Mouse (Mus musculus): ENCODE results near the gene Abhd2. TPM values are rescaled to one million over a fixed set of nuclear protein-coding genes. Genes with fewer than 3 reads are reported as not detected.

The Abhd2 gene
- polyA plus RNA-seq, 1 experiment: 32.5 TPM

GRCm38 (mm10) chr7:79312246-79312645 lies 39.2 kb downstream of the Abhd2 start:
- Histone ChIP-seq H3K27ac (ENCODE audit: control insufficient read depth, insufficient read depth, low read length) (0 out of 2 replicates have a peak overlapping the region, but pooled peaks have one; percentile 23), H3K36me3 (ENCODE audit: control insufficient read depth, insufficient read depth, low read length) (no peaks in the 10 kb centered on the region), H3K27me3 (ENCODE audit: control insufficient read depth, insufficient read depth, low read length) (no peaks in the 10 kb centered on the region), H3K4me3 (ENCODE audit: control insufficient read depth, insufficient read depth, low read length) (no peak overlapping the region), H3K4me1 (replicated peaks; ENCODE audit: control insufficient read depth, insufficient read depth, low read length) (peaks cover 38% of the 10 kb centered on the region)
- WGBS: 30% methylated on average over 8 of the region's 8 CpGs
- no peak for TF ChIP-seq POLR2A (IDR thresholded peaks at IDR 0.05; ENCODE audit: control insufficient read depth, extremely low read depth, insufficient read depth, low read length, poor library complexity)
- no peak for TF ChIP-seq CTCF (IDR thresholded peaks at IDR 0.05; ENCODE audit: borderline replicate concordance, control insufficient read depth, extremely low read depth, insufficient read depth, low read length, poor library complexity)
- DNase-seq: no peak

- Histone ChIP-seq H3K4me3 (ENCODE audit: control insufficient read depth, insufficient read depth, low read length) (no peak overlapping the region), H3K27me3 (ENCODE audit: control insufficient read depth, insufficient read depth, low read length) (no peaks in the 10 kb centered on the region), H3K4me1 (replicated peaks; ENCODE audit: control insufficient read depth, insufficient read depth, low read length) (peaks cover 38% of the 10 kb centered on the region), H3K27ac (ENCODE audit: control insufficient read depth, insufficient read depth, low read length) (no peak overlapping the region), H3K36me3 (ENCODE audit: control insufficient read depth, insufficient read depth, low read length) (no peaks in the 10 kb centered on the region)
- TF ChIP-seq CTCF (IDR thresholded peaks at IDR 0.05; ENCODE audit: borderline replicate concordance, control insufficient read depth, extremely low read depth, insufficient read depth, low read length, poor library complexity) (no peak), POLR2A (IDR thresholded peaks at IDR 0.05; ENCODE audit: control insufficient read depth, extremely low read depth, insufficient read depth, low read length, poor library complexity) (no peak)
- no peak for DNase-seq
- WGBS: 46% methylated on average over 12 of the region's 12 CpGs
Measured at GRCm38 (mm10) chr7:79313519-79314059, 40.6 kb downstream of the Abhd2 start.

GRCm38 (mm10) chr7:79314517-79314916 lies 41.5 kb downstream of the Abhd2 start:
- H3K27me3 ChIP-seq (ENCODE audit: control insufficient read depth, insufficient read depth, low read length): no peaks in the 10 kb centered on the region
- peaks cover 35% of the 10 kb centered on the region for H3K4me1 ChIP-seq (replicated peaks; ENCODE audit: control insufficient read depth, insufficient read depth, low read length)
- H3K36me3 ChIP-seq (ENCODE audit: control insufficient read depth, insufficient read depth, low read length): no peaks in the 10 kb centered on the region
- DNase-seq: no peak
- TF ChIP-seq CTCF (IDR thresholded peaks at IDR 0.05; ENCODE audit: borderline replicate concordance, control insufficient read depth, extremely low read depth, insufficient read depth, low read length, poor library complexity) (no peak), POLR2A (IDR thresholded peaks at IDR 0.05; ENCODE audit: control insufficient read depth, extremely low read depth, insufficient read depth, low read length, poor library complexity) (no peak)
- no peak overlapping the region for H3K4me3 ChIP-seq (ENCODE audit: control insufficient read depth, insufficient read depth, low read length)
- no peak overlapping the region for H3K27ac ChIP-seq (ENCODE audit: control insufficient read depth, insufficient read depth, low read length)
- WGBS: 28% methylated on average over 5 of the region's 5 CpGs

- no peak overlapping the region for H3K27ac ChIP-seq (ENCODE audit: control insufficient read depth, insufficient read depth, low read length)
- 26% methylated on average over 8 of the region's 8 CpGs for WGBS
- H3K4me3 ChIP-seq (ENCODE audit: control insufficient read depth, insufficient read depth, low read length): no peak overlapping the region
- H3K36me3 ChIP-seq (ENCODE audit: control insufficient read depth, insufficient read depth, low read length): no peaks in the 10 kb centered on the region
- peaks cover 35% of the 10 kb centered on the region for H3K4me1 ChIP-seq (replicated peaks; ENCODE audit: control insufficient read depth, insufficient read depth, low read length)
- H3K27me3 ChIP-seq (ENCODE audit: control insufficient read depth, insufficient read depth, low read length): no peaks in the 10 kb centered on the region
- no peak for TF ChIP-seq POLR2A (IDR thresholded peaks at IDR 0.05; ENCODE audit: control insufficient read depth, extremely low read depth, insufficient read depth, low read length, poor library complexity)
- TF ChIP-seq CTCF (IDR thresholded peaks at IDR 0.05; ENCODE audit: borderline replicate concordance, control insufficient read depth, extremely low read depth, insufficient read depth, low read length, poor library complexity): no peak
- DNase-seq: no peak
Measured at GRCm38 (mm10) chr7:79315149-79315548, 42.1 kb downstream of the Abhd2 start.

- Histone ChIP-seq H3K27ac (ENCODE audit: control insufficient read depth, insufficient read depth, low read length) (no peak overlapping the region), H3K4me1 (replicated peaks; ENCODE audit: control insufficient read depth, insufficient read depth, low read length) (peaks cover 35% of the 10 kb centered on the region), H3K36me3 (ENCODE audit: control insufficient read depth, insufficient read depth, low read length) (no peaks in the 10 kb centered on the region)
Measured at GRCm38 (mm10) chr7:79316069-79316695, 43.2 kb downstream of the Abhd2 start.

GRCm38 (mm10) chr7:79317576-79317975 lies 44.6 kb downstream of the Abhd2 start:
- WGBS: 96% methylated on average over 7 of the region's 7 CpGs
- no peak for DNase-seq
- H3K4me1 ChIP-seq (replicated peaks; ENCODE audit: control insufficient read depth, insufficient read depth, low read length): peaks cover 29% of the 10 kb centered on the region
- TF ChIP-seq CTCF (IDR thresholded peaks at IDR 0.05; ENCODE audit: borderline replicate concordance, control insufficient read depth, extremely low read depth, insufficient read depth, low read length, poor library complexity) (no peak), POLR2A (IDR thresholded peaks at IDR 0.05; ENCODE audit: control insufficient read depth, extremely low read depth, insufficient read depth, low read length, poor library complexity) (no peak)
- no peak overlapping the region for H3K4me3 ChIP-seq (ENCODE audit: control insufficient read depth, insufficient read depth, low read length)
- no peaks in the 10 kb centered on the region for H3K36me3 ChIP-seq (ENCODE audit: control insufficient read depth, insufficient read depth, low read length)
- H3K27me3 ChIP-seq (ENCODE audit: control insufficient read depth, insufficient read depth, low read length): no peaks in the 10 kb centered on the region
- H3K27ac ChIP-seq (ENCODE audit: control insufficient read depth, insufficient read depth, low read length): no peak overlapping the region

More at GRCm38 (mm10) chr7:79316069-79316695, 43.2 kb downstream of the Abhd2 start:
- H3K27me3 ChIP-seq (ENCODE audit: control insufficient read depth, insufficient read depth, low read length): no peaks in the 10 kb centered on the region
- H3K4me3 ChIP-seq (ENCODE audit: control insufficient read depth, insufficient read depth, low read length): no peak overlapping the region
- WGBS: 87% methylated on average over 10 of the region's 10 CpGs
- DNase-seq: no peak
- no peak for TF ChIP-seq POLR2A (IDR thresholded peaks at IDR 0.05; ENCODE audit: control insufficient read depth, extremely low read depth, insufficient read depth, low read length, poor library complexity)

Measured in thymus, adult 2 months (tissue).